Mouse (Mus musculus): ENCODE measurements at regions not wholly inside any gene's neighbourhood (a gene's known extent, or its start where the extent isn't known, plus 50 kb on each side); places are given as distances from the start of the nearest gene placed in this dataset.

DNA sequence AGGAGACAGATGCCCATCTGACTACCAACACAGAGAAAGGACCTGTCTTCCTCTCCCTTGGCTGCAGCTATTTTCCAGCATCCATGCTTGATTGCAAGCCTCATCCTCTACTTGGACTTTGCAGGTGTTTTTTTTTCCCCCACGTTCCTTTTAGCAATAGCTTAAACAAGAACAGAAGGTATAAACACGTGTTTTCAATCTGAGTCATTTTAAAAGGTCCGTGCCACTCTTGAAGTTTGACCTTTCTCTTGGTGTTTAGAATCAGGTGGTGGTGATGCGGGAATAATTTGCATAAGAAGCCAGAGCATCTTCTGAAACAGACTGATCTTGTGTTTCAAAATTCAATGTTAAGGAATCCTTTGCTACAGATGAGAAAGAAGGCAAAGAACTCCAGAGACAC lies 86.3 kb upstream of the App start:
- Histone ChIP-seq H3K4me3 (no peak overlapping the region), H3K9ac (no peak overlapping the region), H3K4me2 (no peak overlapping the region), H3K36me3 (replicated peaks) (no peaks in the 10 kb centered on the region), H3K9me3 (no peaks in the 10 kb centered on the region), H3K27me3 (replicated peaks) (no peaks in the 10 kb centered on the region), H3K27ac (no peak overlapping the region), H3K4me1 (no peaks in the 10 kb centered on the region)
- 69% methylated on average over 4 of the region's 4 CpGs for WGBS
- ATAC-seq (replicated peaks), result no peak

DNA sequence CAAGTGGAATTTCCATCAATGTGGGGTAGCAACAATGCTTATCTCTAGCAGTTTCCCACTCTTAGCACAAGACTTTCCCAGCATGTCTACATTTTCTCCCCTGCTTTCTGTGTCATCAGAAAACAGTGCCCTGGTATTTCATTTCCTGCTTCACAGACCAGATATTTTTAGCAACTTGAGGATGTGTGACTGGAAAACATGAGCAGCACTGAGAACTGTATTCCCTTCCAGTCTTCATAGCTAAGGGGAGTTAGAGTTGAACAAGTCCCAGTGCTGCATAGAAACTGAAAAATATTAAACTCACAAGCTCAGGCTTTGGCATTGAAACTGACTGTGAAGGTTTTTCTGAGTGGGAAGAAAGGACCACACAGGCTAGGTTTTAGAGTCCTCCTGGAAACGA lies 73.7 kb upstream of the App start:
- no peak overlapping the region for H3K27ac ChIP-seq
- H3K4me3 ChIP-seq, result no peak overlapping the region
- no peaks in the 10 kb centered on the region for H3K4me1 ChIP-seq
- no peaks in the 10 kb centered on the region for H3K27me3 ChIP-seq (replicated peaks)
- ATAC-seq (replicated peaks), result no peak
- WGBS, result 75% methylated on average over 1 of the region's 1 CpGs
- no peaks in the 10 kb centered on the region for H3K36me3 ChIP-seq (replicated peaks)
- no peak overlapping the region for H3K4me2 ChIP-seq
- H3K9ac ChIP-seq, result no peak overlapping the region
- no peaks in the 10 kb centered on the region for H3K9me3 ChIP-seq

GRCm38 (mm10) chr16:85233037-85233436 lies 59.5 kb upstream of the App start:
- Histone ChIP-seq H3K9me3 (no peaks in the 10 kb centered on the region), H3K27me3 (replicated peaks) (no peaks in the 10 kb centered on the region), H3K4me1 (no peaks in the 10 kb centered on the region), H3K27ac (no peak overlapping the region), H3K4me3 (no peak overlapping the region), H3K4me2 (no peak overlapping the region), H3K36me3 (replicated peaks) (no peaks in the 10 kb centered on the region), H3K9ac (no peak overlapping the region)
- WGBS, result 94% methylated on average over 1 of the region's 1 CpGs
- ATAC-seq (replicated peaks), result no peak

- Histone ChIP-seq H3K36me3 (replicated peaks) (no peaks in the 10 kb centered on the region), H3K4me3 (no peak overlapping the region), H3K27ac (no peak overlapping the region), H3K9me3 (no peaks in the 10 kb centered on the region), H3K4me2 (no peak overlapping the region), H3K27me3 (replicated peaks) (no peaks in the 10 kb centered on the region), H3K9ac (no peak overlapping the region), H3K4me1 (no peaks in the 10 kb centered on the region)
- no peak for ATAC-seq (replicated peaks)
- 75% methylated on average over 6 of the region's 6 CpGs for WGBS
Measured at GRCm38 (mm10) chr16:85231908-85232467, 58.4 kb upstream of the App start.

GRCm38 (mm10) chr16:85231330-85231729 lies 57.8 kb upstream of the App start:
- 65% methylated on average over 2 of the region's 2 CpGs for WGBS
- H3K36me3 ChIP-seq (replicated peaks), result no peaks in the 10 kb centered on the region
- H3K27me3 ChIP-seq (replicated peaks), result no peaks in the 10 kb centered on the region
- H3K9me3 ChIP-seq, result no peaks in the 10 kb centered on the region
- no peak overlapping the region for H3K4me3 ChIP-seq
- H3K9ac ChIP-seq, result no peak overlapping the region
- no peak overlapping the region for H3K4me2 ChIP-seq
- H3K4me1 ChIP-seq, result no peaks in the 10 kb centered on the region
- no peak overlapping the region for H3K27ac ChIP-seq
- ATAC-seq (replicated peaks), result no peak

- 90% methylated on average over 2 of the region's 2 CpGs for WGBS
- H3K4me2 ChIP-seq, result no peak overlapping the region
- no peaks in the 10 kb centered on the region for H3K36me3 ChIP-seq (replicated peaks)
- no peak overlapping the region for H3K9ac ChIP-seq
- no peak overlapping the region for H3K27ac ChIP-seq
- no peaks in the 10 kb centered on the region for H3K27me3 ChIP-seq (replicated peaks)
- no peaks in the 10 kb centered on the region for H3K4me1 ChIP-seq
- ATAC-seq (replicated peaks), result no peak
- no peaks in the 10 kb centered on the region for H3K9me3 ChIP-seq
- H3K4me3 ChIP-seq, result no peak overlapping the region
Measured at GRCm38 (mm10) chr16:85224325-85224724, 50.8 kb upstream of the App start.

All from midbrain, embryonic 15.5 days (tissue).